Mouse (Mus musculus): ENCODE results near the gene Tmem234.

Gene Tmem234

DNA sequence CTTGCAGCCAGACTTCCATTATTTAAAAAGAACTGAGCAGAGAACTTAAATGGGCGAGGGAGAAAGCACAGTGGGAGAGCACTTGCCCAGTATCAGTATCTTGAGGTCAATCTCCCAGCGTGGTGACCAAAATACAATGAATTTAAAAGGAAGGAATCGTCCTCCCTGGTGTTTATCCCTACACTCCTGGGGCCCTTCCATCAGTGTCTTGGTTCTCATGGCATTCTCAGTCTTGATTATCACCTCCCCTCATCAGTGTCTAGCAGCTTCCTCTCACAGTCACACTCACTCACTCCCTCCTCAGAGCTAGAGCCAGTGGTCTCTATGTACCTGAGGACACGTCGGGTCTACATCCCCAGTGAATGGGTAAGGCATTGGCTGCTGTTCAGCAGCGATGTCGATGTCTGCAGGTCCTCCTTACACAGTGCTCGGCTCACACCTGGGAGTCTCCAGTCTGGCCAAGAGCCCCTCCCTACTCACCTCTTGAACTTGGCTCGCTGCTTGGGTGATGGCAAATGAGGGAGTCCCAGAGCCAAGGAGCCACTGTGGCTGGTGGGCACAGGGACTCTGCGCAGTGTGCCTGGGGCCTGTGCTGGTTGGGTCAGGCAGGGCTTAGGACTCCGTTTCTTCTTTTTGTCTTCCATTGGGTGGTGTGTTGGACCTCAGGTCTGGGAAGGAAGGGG lies 21.8 kb downstream of the Tmem234 start:
- no peak for DNase-seq (ENCODE audit: low spot score in 2 of 2)

DNA sequence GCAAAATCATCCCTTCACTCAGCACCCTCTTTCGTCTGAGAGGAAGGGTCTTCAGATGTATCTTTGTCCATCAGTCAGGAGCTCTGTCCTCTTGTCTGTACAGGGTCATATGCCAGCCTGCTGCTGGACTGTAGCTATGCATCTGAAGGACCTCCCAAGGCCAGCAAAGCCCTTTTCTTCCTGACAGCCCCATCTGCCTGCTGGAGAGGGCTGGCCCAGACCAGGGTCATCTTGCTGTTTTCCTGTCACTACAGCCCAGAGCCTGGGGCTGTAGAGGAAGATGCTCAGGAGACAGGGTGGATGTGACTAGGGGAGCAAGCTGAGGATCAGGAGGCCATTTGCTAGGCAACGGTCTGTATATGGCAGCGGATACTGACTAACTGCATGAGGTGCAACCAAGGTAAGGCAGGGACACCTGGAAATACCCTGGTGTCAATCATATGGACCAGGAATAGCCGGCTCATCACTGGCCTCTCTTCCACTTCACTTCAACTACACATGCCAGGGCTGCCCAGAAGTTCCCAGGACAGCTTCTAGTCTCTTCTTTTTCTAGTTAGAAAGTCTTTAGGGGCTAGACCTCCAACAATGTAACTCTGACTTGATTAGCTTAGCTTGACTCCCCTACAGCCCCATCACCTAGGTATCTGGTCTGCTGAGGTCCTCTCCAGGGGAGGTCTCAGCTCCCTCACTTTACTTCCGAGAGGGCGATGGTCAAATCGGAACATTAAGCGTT lies 22.5 kb downstream of the Tmem234 start:
- DNase-seq (ENCODE audit: low spot score in 2 of 2) = no peak

DNA sequence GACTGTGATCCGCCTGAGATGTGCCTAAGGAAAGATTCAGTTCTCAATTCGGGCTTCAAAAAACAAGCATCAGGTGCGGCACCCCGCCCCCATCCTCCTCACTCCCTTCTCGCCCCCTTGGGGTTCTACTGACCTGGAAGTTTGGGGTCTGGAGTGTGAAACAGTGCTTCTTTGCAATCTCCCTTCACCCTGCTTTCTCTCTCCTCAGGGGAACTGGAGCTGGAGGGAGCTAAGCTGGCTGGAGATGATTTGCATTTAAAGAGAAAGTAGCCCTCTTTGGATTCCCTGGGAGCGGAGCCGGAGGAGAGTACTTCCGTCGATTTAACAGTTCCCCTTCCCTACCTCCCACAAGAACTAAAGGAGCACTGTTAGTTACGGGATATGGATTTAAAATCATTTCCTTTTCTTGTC lies 23.2 kb downstream of the Tmem234 start, which contains the start of gene Ccdc28b:
Gene Ccdc28b, minus strand, starts transcription at position 267 of the 411 bp plus-strand sequence.
- DNase-seq (ENCODE audit: low spot score in 2 of 2) = no peak

DNA sequence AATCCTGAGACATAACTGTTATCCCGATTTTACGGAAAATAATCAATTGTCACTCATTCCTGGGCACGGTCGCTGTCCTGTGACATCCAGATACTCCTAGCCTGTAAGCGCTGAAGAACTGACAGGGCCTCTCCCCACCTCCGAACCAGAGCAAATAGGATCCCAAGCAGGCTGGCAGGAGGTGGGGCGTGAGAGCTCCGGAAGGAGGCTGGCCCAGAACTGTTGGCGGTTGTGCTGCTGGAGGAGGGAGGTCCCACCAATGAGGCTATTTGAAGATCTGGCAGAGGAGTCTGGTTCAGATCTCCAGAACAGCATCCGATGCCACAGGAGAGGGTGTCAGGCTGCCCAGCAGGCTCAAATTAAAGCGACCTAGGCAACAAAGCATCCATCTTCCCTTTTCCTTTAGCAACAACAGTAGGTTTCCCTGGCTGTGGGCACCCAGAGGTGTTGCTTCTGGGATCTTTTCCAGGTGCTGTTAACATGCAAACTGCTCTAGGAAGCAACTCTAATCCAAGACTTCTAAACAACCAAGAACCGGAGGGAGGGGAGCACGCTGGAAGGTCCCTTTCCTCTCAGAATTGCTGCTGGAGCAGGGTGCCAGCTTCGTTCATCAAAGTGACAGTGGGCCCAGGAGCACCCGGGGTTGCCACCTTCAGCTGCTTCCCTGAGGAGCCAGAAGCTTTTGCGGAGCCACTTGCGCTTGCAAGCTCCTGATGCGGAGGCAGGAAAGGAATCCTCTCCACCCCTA lies 24.0 kb downstream of the Tmem234 start:
- DNase-seq (ENCODE audit: low spot score in 2 of 2) = peak; percentile 85 to 93

DNA sequence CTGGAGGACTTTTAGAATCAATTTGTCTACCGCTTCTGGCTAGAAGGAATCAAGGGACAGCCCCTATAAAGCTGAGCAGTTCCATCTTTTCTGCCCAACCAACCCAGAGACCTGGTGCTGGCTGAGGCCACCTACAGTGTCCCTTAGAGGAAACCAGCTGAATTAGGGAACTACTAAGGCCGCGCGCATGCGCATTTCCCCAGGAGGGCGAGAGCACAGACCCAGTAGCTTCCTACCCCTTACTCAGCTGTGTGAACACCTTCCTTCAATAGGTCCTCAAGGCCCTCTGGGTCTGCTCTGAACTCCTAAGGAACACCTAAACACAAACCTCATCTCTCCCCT lies 24.5 kb downstream of the Tmem234 start:
- peak; percentile 67 to 74 for DNase-seq (ENCODE audit: low spot score in 2 of 2)

DNA sequence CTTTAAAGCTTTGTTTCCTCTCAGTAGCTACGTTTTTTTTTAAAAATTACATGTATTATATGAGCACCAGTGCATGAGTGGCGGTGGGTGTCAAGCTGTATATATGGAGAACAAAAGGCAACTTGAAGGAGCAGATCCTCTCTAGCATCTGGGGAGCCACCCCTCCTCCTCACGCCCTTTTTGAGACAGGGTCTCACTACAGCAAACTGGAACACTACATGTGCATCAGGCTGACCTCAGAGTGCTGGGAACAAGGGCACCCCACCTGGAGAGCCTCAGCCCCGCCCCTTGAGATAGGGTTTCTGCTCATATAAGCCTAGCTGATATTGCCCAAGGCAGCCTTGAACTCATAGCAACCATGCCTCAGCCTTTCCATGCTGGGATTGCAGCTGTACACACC lies 25.0 kb downstream of the Tmem234 start:
- no peak for DNase-seq (ENCODE audit: low spot score in 2 of 2)

DNA sequence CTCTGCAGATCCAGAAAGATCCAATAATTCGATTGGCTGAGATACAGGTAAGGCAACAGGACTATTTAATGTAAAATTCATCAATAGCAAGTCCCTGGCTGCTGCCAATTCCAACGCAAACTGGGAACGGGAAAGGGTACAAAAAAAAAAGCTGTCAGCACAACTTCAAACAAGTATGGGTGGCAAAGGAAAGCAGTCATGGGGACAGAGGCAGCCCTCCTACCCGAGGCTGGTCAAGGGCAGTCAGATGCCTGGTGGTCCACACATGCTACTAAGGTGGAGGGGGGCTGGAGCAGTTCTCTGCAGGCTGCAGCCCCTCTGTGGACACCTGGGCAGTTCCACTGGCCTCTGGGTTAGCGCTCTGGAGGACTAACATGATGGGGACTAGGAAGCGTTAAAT lies 25.6 kb downstream of the Tmem234 start:
- DNase-seq (ENCODE audit: low spot score in 2 of 2) = no peak

DNA sequence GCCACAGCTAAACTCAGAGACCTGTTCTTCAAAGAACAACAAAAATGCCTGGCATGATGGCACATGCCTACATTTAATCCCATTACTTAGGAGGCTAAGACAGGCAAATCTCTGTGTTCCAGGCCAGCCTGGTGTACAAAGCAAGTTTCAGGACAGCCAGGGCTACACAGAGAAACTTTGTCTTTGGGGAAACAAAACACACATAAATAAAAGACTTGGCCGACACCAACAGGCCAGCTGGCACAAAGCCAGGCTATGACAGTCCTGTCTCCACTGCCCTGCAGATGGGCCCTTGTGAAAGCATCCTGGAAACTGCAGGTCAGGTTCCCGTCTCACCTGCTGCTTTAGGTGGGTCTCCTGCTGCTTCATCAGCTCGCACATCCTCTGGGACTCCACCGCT lies 30.5 kb downstream of the Tmem234 start:
- no peak for DNase-seq (ENCODE audit: low spot score in 2 of 2)

DNA sequence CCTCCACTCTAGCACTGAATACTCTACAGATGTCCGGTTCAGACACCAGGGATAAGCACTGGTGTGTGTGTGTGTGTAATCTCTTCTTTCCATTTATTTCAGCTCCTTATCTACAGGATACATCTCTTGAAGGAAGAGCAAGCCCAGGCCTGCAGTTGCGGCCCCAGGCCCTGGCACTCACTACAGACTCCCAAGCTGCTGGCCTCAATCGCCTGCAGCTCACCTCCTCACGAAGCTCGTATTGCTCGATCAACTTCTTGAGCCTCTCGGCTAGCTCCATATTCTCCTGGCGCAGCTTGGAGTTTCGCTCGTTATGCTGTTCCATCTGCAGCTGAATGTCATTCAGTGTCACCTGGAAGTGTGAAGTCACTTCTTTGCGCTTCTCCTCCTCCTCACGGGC lies 31.4 kb downstream of the Tmem234 start:
- DNase-seq (ENCODE audit: low spot score in 2 of 2) = no peak

DNA sequence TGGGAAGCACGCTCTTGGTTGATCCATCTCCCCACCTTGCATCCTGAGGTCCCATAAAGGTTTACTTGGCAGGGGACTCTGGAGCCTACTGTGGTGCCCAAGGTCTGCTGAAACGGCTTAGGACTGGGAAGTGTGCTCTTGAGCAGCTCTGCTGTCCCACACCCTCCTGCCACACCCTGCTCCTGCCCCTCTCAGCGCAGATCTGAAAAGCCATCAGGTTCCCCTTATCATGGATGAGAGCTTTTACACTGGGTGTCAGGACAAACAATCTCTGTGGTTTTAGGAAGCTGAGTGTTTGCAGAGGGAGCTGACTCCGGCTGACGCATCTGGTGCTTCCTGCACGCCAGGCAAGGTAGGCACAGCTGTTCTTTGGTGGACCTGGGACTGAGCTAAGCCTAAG lies 33.4 kb downstream of the Tmem234 start:
- DNase-seq (ENCODE audit: low spot score in 2 of 2) = no peak

DNA sequence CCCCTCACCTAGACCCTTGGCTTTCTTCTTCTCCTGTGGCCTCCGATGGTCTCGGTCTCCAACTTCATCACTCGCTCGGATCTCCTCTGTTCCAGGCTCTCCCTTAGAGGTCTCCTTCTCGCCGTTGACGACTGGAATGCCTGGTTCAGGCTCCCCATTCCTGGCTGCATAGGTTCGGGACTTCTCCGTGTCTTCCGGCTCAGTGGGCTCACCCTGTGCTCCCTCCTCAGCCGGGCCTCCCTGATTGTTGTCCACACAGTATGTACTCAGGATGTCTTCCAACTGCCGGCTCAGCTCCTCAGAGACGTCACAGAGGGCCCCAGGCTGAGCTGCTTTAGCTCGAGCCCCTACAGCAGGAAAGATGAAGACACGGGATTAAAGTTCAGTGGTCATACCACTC lies 38.8 kb downstream of the Tmem234 start:
- DNase-seq (ENCODE audit: low spot score in 2 of 2) = no peak

DNA sequence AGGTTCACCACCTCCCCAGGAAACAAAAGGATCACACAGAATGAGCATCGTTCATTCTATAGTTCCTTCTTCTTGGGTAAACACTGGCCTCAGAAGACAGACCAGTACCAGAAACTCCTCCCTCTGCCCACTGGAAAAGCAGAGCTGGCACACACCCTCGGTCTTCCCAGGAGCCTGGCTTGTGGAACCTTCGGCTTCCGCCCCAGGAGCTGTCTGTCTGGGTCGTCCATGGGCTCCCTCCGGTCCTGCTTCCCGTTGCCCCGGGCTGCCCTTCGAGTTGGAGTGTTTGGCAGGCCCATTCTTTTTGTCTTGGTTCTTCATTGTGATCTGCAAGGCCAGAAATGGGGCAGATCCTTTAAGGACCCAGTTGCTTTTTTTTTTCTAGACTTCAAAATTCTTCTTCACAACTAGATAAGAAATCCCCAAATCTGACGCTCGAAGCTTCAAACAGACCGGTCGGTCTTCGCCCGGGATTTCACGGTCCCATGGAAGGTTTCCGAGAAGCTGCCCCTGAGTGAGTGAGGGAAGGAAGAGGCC lies 39.7 kb downstream of the Tmem234 start:
- DNase-seq (ENCODE audit: low spot score in 2 of 2) = no peak

DNA sequence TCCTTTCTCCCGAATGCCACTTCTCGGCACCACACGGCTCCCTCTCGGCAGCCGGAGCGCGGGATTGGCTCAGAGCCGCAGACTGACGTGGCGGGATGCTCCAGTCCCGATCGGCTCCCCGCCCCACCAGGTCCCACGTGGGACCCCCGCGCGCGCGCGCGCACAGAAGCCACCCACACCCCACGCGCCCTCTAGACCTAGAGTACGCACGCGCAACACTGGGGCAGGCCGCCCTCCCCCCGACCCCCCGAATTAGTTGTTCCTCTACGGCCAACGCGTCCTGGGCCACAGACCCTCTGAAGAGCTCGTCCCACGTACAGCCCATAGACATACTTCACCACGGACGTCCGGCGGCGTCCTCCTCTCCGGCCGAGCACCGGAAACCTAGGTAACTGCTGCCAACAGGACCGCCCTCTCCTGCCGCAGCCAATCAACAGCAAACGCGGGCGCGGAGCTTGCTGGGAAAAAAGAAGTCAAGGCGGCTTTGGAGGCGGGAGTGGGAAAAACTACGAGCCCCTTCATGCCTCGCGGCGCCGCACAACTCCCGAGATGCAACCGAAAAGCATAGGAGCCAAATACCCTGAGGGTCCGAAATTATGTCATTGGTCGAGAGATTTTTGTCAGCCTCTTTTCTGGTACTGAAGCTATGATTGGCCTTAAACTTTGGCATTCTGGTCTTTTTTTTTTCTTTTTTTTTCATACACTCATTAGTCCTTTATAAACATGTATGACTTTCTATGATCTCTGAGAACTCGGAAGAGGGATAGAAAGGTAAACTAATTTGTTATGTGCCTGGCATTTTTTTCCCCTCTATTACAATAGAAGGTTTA lies 40.4 kb downstream of the Tmem234 start, which contains the start of gene Txlna:
Gene Txlna, minus strand, starts transcription at position 428 of the 830 bp plus-strand sequence.
- DNase-seq (ENCODE audit: low spot score in 2 of 2) = peak; percentile 95 to 96

DNA sequence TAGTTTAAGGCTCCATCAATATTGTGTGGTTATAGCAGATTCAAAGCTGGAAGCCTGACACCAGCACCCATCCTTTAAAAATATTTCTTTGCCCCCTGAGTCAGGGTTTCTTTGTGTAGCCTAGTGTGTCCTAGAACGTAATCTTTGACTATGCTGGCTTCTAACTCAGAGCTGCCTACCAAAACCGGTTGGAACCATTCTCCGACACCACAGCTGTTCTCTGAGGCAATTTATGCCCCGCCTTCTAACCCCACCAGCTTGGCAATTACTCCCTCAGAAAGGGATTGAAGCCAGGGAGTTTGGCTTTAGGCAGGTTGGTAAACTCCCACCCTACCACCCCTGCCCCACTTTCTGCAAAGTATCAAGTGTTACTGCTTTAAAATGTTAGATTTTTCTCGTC lies 41.3 kb downstream of the Tmem234 start:
- no peak for DNase-seq (ENCODE audit: low spot score in 2 of 2)

DNA sequence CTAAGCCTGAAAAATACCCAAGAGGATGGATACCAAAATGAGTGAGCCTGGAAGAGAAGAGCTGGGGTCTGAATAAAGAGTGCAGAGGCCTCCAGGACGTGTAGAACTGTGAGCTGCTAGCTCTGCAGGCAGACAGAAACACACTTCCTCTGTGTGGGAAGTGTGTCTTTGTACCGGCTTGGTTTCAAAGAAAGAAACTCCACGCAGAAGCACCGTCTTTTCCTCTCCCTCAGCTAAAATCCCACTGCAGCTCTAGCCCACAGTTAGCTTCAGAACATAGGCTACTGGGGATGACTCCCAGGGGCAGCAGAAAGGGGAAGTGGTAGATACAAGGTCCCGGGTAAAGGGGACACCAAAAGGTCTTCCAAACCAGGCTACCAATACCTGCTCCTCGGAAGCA lies 44.7 kb downstream of the Tmem234 start:
- DNase-seq (ENCODE audit: low spot score in 2 of 2) = no peak

DNA sequence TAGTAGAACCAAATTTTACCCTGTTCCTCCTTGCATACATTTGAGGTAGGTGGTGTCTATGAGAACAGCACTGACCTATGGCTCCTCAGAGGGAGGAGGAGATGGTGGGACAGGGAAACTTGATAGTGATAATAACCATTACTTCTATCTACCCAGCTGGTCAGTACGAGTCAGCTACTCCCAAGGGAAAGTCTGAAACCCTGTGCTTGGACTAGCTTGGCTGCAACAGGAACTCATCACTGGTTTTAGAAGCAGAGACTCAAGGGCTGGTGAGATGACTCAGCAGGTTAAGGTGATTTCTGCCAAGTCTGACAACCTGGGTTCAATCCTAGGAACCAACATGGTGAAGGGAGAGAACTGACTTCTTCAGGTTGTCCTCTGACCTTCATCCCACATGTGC lies 48.2 kb downstream of the Tmem234 start:
- DNase-seq (ENCODE audit: low spot score in 2 of 2) = no peak

DNA sequence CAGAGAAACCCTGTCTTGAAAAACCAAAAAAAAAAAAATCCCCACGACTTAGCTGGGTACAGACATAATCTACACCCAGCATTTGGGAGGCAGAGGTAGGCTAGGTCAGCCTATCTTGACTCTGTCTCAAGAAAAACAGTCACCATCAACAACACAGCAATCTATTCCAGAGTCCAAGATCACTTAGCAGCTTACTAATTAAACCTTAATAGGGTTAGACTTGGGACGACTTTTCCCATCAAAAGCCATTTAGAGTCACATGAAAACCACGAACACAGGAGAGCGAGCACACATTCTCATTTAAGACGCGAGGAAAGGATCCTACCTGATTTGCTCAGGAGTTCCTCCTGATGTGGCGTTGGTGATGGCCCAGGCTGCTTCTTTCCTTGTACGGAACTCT lies 49.9 kb downstream of the Tmem234 start:
- DNase-seq (ENCODE audit: low spot score in 2 of 2) = no peak

DNA sequence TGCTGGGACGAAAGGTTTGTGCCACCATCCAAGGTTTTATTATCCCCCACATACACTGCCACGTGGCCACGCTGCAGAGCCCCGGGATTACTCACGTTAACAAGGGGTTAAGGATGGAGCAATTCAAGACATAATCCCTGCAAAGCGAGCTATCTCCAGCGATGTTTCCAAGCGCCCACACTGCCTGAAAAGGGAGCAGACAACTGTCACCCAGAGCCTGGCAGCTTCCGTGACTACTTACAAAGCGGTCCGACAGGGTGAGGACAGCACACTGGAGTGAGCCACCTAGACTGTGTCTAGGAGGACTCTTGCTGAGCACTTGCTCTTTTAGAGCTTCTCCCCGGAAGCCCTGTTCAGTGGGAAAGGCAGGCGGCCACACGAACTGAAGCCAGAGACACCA lies 54.3 kb downstream of the Tmem234 start:
- no peak for DNase-seq (ENCODE audit: low spot score in 2 of 2)

DNA sequence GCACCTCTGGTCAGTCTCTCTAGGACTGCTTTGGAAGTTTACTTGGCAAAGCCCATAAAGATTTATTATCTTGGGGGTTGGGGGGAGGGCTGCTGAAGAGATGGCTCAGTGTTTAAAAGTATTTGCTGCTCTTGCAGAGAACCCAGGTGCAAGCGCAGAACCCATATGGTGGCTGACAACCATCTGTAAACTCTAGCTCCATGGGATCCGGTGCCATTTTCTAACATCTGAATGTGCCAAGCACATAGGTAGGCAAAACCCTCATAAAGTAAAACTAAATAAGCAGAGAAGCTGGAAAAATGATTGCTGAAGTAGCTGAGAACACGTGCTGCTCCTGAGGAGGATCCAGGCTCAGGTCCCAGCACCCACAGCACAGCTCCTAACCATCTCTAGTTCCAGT lies 61.1 kb downstream of the Tmem234 start:
- DNase-seq (ENCODE audit: low spot score in 2 of 2) = no peak

DNA sequence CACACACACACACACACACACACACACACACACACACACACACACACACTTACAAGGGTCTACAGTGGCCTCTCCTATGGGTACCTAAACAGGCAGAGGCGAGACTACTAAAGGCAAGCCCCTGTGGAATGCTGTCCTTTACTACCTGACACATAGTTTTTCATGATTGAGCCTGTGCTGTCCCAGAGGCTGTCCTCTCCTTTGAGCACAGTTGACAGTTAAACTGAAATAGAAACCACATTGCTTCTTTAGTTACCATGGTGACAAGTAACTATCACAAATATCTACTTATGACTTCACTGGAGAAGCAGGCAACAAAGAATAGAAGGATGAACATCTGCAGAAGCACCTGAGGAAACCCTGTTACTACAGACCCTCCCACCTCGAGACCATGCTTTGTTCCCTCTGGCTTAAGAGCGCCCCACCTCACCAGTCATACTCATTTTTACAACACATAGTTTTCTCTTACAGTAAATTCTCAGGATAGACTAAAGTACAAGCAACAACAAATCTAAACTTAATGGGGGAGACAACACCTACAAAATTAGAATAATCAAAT lies 61.9 kb downstream of the Tmem234 start:
- DNase-seq (ENCODE audit: low spot score in 2 of 2) = no peak

DNA sequence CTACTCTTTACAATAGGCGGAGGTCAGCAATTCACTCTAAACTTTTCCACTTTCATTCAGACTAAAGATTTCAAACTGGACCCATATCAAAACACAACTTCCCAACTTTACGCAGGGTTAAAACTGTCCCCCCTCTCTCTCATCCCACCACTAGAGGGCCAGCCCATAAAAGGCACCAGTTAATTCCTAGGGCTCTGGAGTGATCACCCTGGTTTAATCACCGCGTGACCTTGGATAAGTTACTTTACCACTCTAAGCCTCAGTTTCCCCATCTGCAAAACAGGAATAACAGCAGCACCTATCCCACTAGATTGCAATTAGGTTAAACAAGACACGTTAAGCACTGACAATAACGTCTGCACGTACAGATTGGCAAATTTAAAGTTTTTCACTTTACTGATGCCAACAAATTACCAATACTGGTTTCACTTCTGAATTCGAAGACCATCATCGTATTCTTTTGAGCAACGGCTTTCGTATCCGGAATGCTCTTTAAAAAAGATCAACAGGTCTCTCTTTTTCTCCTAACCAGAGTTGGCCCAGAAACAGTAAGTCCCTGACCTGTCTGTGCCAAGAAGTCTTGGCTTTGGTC lies 71.1 kb downstream of the Tmem234 start:
- DNase-seq (ENCODE audit: low spot score in 2 of 2) = peak in 1 of 2 experiments; percentile 34

Data from frontal cortex, postnatal 10 days (tissue).